9 mouse cellular contexts compared by ENCODE assay signal in genomic region chr10:45289218-45290105, GRCm38 (mm10). TPM values are rescaled to one million over a fixed set of nuclear protein-coding genes. Genes with fewer than 3 reads are reported as not detected.
A peak's percentile ranks its signal among the peaks of the same experiment; 100 is the strongest.
DNase-seq lines count a peak whose midpoint lies in the region; ATAC-seq lines count a peak whose summit lies in the region.
"Had no signal": no experiment of that assay in that cellular context is flagged by ENCODE, and none has a peak within 500 bp of the region (broad histone marks: within the 10 kb centered on the region; RNA-seq: fewer than 3 reads in every experiment).

No protein-coding gene starts in this region.

- DNase-seq in kidney, adult 11 months, result no peak
- peak; percentile 72 for DNase-seq in Muller cell, postnatal 12 days (ENCODE audit: inconsistent ontology term)
- peak; percentile 57 to 69 for DNase-seq in heart, postnatal 14 days
- DNase-seq in retina, embryonic 14.5 days (ENCODE audit: low spot score), result peak; percentile 59
- DNase-seq in thymus, postnatal 10 days (ENCODE audit: low spot score in 2 of 2), result no peak

- H3K9ac ChIP-seq in kidney, embryonic 15.5 days, result peak overlapping the region; percentile 39
- H3K9ac ChIP-seq in embryonic facial prominence, embryonic 15.5 days, result peak overlapping the region; percentile 31; the same call in 1 of the 2 replicates
- no peak overlapping the region for H3K9ac ChIP-seq in liver, embryonic 12.5 days

- H3K4me3 ChIP-seq in kidney, embryonic 15.5 days (replicated peaks), result peak overlapping the region; percentile 61
- peak overlapping the region; percentile 57 for H3K4me3 ChIP-seq in embryonic facial prominence, embryonic 15.5 days (replicated peaks)
- H3K4me3 ChIP-seq in liver, embryonic 12.5 days, result peak overlapping the region; percentile 48

- peak overlapping the region; percentile 96 for H3K4me2 ChIP-seq in kidney, embryonic 15.5 days
- peak overlapping the region; percentile 95 for H3K4me2 ChIP-seq in embryonic facial prominence, embryonic 15.5 days (replicated peaks)
- peak overlapping the region; percentile 72 for H3K4me2 ChIP-seq in liver, embryonic 12.5 days

- H3K27me3 ChIP-seq in kidney, embryonic 15.5 days, result peaks cover 33% of the 10 kb centered on the region
- peaks cover 21% of the 10 kb centered on the region for H3K27me3 ChIP-seq in embryonic facial prominence, embryonic 15.5 days
- peaks cover 48% of the 10 kb centered on the region for H3K27me3 ChIP-seq in liver, embryonic 12.5 days (replicated peaks)

- intact Hi-C loops in heart, postnatal 14 days (cut with DNase I), result no loop called here

- peaks cover 10% of the 10 kb centered on the region for H3K4me1 ChIP-seq in kidney, embryonic 15.5 days
- peaks cover 10% of the 10 kb centered on the region for H3K4me1 ChIP-seq in embryonic facial prominence, embryonic 15.5 days
- peaks cover 4% of the 10 kb centered on the region; the same call in 1 of the 2 replicates for H3K4me1 ChIP-seq in liver, embryonic 12.5 days

- no peak overlapping the region for H3K27ac ChIP-seq in kidney, embryonic 15.5 days
- no peak overlapping the region for H3K27ac ChIP-seq in embryonic facial prominence, embryonic 15.5 days (replicated peaks)
- no peak overlapping the region for H3K27ac ChIP-seq in liver, embryonic 12.5 days

- no peaks in the 10 kb centered on the region for H3K36me3 ChIP-seq in kidney, embryonic 15.5 days
- H3K36me3 ChIP-seq in embryonic facial prominence, embryonic 15.5 days, result no peaks in the 10 kb centered on the region
- H3K36me3 ChIP-seq in liver, embryonic 12.5 days, result no peaks in the 10 kb centered on the region

- 1% methylated on average over 71 of the region's 71 CpGs for WGBS in kidney, embryonic 15.5 days
- WGBS in embryonic facial prominence, embryonic 15.5 days, result under 1% methylated on average over 71 of the region's 71 CpGs
- WGBS in liver, embryonic 12.5 days (ENCODE audit: insufficient replicate concordance), result under 1% methylated on average over 66 of the region's 71 CpGs

- no peaks in the 10 kb centered on the region for H3K9me3 ChIP-seq in kidney, embryonic 15.5 days (replicated peaks)
- H3K9me3 ChIP-seq in embryonic facial prominence, embryonic 15.5 days (replicated peaks), result no peaks in the 10 kb centered on the region
- no peaks in the 10 kb centered on the region for H3K9me3 ChIP-seq in liver, embryonic 12.5 days (replicated peaks)

- ATAC-seq in kidney, embryonic 15.5 days (replicated peaks; ENCODE audit: low FRiP score), result peak; percentile 89
- peak; percentile 60; the same call in 1 of the 2 replicates for ATAC-seq in embryonic facial prominence, embryonic 15.5 days (ENCODE audit: insufficient number of reproducible peaks, low FRiP score, low TSS enrichment, low read depth)
- no peak for ATAC-seq in liver, embryonic 12.5 days

RNA-seq across cellular contexts. Expression of gene Bves, which starts 46.1 kb away (rescaled TPM):
- 1.5 and 2.1 TPM in 2 replicates for polyA plus RNA-seq in kidney, embryonic 15.5 days (2015; fragmentation: Nextera tagmentation; extraction: Ambion mirVana)
- polyA plus RNA-seq in embryonic facial prominence, embryonic 15.5 days (2015; fragmentation: Nextera tagmentation; extraction: Ambion mirVana), result 2.5 and 3.7 TPM in 2 replicates
- total RNA-seq in heart, postnatal 14 days (2021), result 10 to 100 TPM; 42.1 to 42.8 TPM
- polyA plus RNA-seq in liver, embryonic 12.5 days (2016; fragmentation: Nextera tagmentation; extraction: Ambion mirVana), result 0.23 and 0.26 TPM in 2 replicates
- total RNA-seq: MEL had no signal

Comparison
In these comparisons a context has a peak if more than half of its experiments do, and no peak if none do; other contexts are left out.
1. DNase-seq: peak in Muller cell, postnatal 12 days (single experiment), heart, postnatal 14 days (2 of 2) and retina, embryonic 14.5 days (single experiment); none in kidney, adult 11 months (single experiment) and thymus, postnatal 10 days (0 of 2).
2. Peak in every context shown above with its lines, with median percentiles within 50 percentile points of each other: H3K4me2 ChIP-seq and H3K4me3 ChIP-seq.